Mouse (Mus musculus) lung, embryonic 14.5 days (tissue): ENCODE measurements around the gene Romo1. TPM values are rescaled to one million over a fixed set of nuclear protein-coding genes. Genes with fewer than 3 reads are reported as not detected.
"Not testable (repeated sequence)": the region's sequence is repeated elsewhere in the genome, so short reads cannot be mapped to it uniquely, and the experiment has no call there.

ENCODE experiments used
- ATAC-seq: fragments of 200-750 bp; cut with Nextera tagmentation; 2 replicates; pipeline ENCODE4 v1.8.0; 2017; ENCODE audit warnings: mild to moderate bottlenecking, moderate TSS enrichment, moderate library complexity; ENCODE audit not compliant: insufficient read depth
- DNase-seq: peaks from one replicate; pipeline ENCODE4 v3.0.0-alpha.2; 2015
- H3K27ac ChIP-seq: fragments of 300-500 bp; sonication (generic); 2 replicates; pipeline ENCODE4 v1.5.1; 2014; ENCODE audit warnings: low read depth, mild to moderate bottlenecking, moderate library complexity
- H3K27me3 ChIP-seq: fragments of 300-500 bp; sonication (generic); 2 replicates; pipeline ENCODE4 v1.6.1; 2014; ENCODE audit warnings: low read length, control low read depth; ENCODE audit not compliant: insufficient read depth
- H3K36me3 ChIP-seq: fragments of 300-500 bp; sonication (generic); 2 replicates; pipeline ENCODE4 v1.6.1; 2014; ENCODE audit warnings: control low read depth; ENCODE audit not compliant: insufficient read depth
- H3K4me1 ChIP-seq: fragments of 300-500 bp; sonication (generic); 2 replicates; pipeline ENCODE4 v1.6.1; 2014; ENCODE audit warnings: antibody characterized with exemption, control low read depth; ENCODE audit not compliant: insufficient read depth
- H3K4me2 ChIP-seq: fragments of 300-500 bp; sonication (generic); 2 replicates; pipeline ENCODE4 v1.6.1; 2014; ENCODE audit warnings: mild to moderate bottlenecking
- H3K4me3 ChIP-seq: fragments of 300-500 bp; sonication (generic); 2 replicates; pipeline ENCODE4 v1.5.1; 2014; ENCODE audit warnings: low read depth, low read length
- H3K9ac ChIP-seq: fragments of 300-500 bp; sonication (generic); 2 replicates; pipeline ENCODE4 v1.6.1; 2014
- H3K9me3 ChIP-seq: fragments of 300-500 bp; sonication (generic); 2 replicates; pipeline ENCODE4 v1.6.1; 2016; ENCODE audit warnings: low read depth, low read length, control low read depth
- CTCF ChIP-seq: IDR thresholded peaks from 2 replicates; pipeline ENCODE4 v1.5.1; 2016; ENCODE audit warnings: antibody characterized with exemption, low read depth
- WGBS: fragments of 180-500 bp; shearing (Covaris S2); extraction: QIAGEN DNeasy Blood & Tissue Kit; methylation state at CpG from one replicate; pipeline ENCODE4 v1.1.7; 2014; 5-methylcytosine and 5-hydroxymethylcytosine counted together
- polyA plus RNA-seq: library from polyadenylated mRNA; unstranded; fragments of >200 nt; fragmentation: Nextera tagmentation; extraction: Ambion mirVana; gene quantifications from 2 replicates; pipeline ENCODE4 v1.2.1, GENCODE M21; 2014

Romo1 gene
- polyA plus RNA-seq, 1 experiment from 2014 or later, result 396 TPM

DNA sequence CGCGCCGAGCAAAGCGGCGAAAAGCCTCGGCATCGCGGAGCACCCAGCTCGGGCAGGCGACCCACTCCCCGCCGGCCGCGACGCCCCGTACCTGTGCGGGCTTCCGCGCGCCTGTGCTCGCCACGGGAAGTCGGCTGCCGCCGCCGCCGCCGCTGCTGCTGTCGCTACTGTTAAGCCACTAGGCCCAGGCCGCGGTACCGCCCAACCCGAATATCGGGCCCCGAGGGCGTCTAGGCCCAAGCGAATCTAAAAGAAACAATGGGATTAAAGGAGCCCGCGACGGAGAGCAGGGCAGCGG lies 35.9 kb downstream of the Romo1 start:
- peak; percentile 35; the same call in 1 of the 2 replicates for ATAC-seq
- no peak for TF ChIP-seq CTCF
- Histone ChIP-seq H3K9me3 (no peaks in the 10 kb centered on the region), H3K27ac (peak overlapping the region; percentile 98), H3K4me3 (peak overlapping the region; percentile 100), H3K9ac (peak overlapping the region; percentile 100), H3K4me1 (peaks cover 9% of the 10 kb centered on the region; the same call in 1 of the 2 replicates), H3K4me2 (peak overlapping the region; percentile 96; the same call in 1 of the 2 replicates), H3K27me3 (no peaks in the 10 kb centered on the region), H3K36me3 (peaks cover 39% of the 10 kb centered on the region)
- WGBS, result under 1% methylated on average over 38 of the region's 41 CpGs
- DNase-seq, result no peak

DNA sequence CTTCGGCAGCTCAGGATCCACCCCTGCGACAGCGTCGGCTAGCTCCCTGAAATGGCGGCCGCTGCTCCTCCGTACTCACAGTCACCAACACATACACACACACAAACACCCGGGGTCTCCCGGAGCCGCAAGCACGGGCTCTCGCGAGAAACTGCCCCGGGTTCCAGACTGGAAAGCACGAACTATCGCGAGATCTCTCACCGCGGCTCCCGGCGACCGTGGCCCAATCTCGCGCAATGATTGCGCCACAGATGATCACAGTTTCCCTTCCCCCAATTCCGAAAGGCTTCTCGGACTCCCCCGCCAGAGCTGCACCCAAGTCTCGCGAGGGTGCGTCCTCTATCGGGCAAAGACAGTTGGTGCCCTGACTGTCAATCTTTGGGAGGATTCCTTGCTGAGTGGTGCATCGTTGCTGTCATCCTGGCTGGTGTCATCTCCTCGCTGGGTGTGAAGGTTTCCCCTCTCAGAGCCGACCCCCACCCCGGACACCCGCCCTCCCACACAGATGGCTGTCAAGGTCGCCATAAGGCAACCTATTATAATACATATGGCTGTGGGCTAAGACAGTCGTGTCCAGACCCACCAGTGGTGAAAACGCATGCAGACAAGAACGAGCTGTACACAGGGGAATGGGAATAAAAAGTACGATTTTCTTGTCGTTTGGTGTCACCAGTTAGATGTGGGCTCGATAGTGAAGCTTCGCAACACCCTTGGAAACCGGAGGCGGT lies 36.4 kb downstream of the Romo1 start, which contains the start of gene Rbm39:
Gene Rbm39 (minus strand): TSS at position 145 of the 728 bp plus-strand sequence.
- peak within 1 kb of the TSS; percentile 98 for H3K27ac ChIP-seq
- TF ChIP-seq CTCF, result peak; percentile 71
- peak within 1 kb of the TSS; percentile 100 for H3K4me3 ChIP-seq
- peak within 1 kb of the TSS; percentile 96 for H3K4me2 ChIP-seq
- H3K36me3 ChIP-seq, result peaks cover 34% of the 10 kb centered on the region
- H3K27me3 ChIP-seq, result no peaks in the 10 kb centered on the region
- ATAC-seq (peak; percentile 98), DNase-seq (peak; percentile 100)
- peak within 1 kb of the TSS; percentile 100 for H3K9ac ChIP-seq
- under 1% methylated on average over 47 of the region's 47 CpGs for WGBS
- peaks cover 9% of the 10 kb centered on the region; the same call in 1 of the 2 replicates for H3K4me1 ChIP-seq
- H3K9me3 ChIP-seq, result no peaks in the 10 kb centered on the region

DNA sequence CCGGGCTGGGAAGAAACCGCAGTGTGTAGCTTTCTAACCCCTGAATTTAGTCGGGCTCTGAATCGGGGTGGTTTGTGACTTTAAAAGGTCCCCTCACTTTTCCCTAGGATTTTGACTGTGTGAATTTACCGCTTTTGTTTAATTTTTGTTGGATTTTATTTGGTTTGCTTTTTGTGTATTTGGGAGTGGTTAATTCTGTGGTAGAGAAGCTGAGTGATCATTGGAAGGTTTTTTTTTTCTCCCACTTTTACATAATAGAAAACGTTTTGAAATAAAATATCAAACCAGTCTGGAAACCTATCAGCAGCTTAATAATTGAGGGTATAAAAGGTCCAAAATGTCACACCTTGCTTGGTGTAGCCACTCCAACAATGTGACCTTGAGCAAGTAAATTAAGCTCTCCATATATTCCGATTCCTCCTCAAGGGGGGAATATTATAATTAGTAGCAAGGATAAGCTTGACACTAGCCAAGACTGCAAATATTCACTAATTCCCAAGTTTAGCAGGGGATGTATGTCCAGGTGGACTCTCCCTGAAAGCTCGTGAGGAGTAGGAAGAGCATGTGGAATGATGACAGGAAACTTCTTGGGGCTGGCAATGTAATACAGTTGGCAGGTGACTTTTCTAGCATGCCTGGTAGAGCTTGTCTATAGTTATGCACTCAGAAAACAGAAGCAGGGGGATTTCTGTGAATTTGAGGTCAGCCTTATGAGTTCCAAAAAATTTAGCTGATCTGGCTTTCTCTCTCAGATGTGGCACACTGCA lies 37.2 kb downstream of the Romo1 start:
- peak overlapping the region; percentile 100 for H3K4me3 ChIP-seq
- no peak for TF ChIP-seq CTCF
- H3K27ac ChIP-seq, result peak overlapping the region; percentile 98
- ATAC-seq (no peak), DNase-seq (no peak)
- H3K4me2 ChIP-seq, result peak overlapping the region; percentile 79
- no peaks in the 10 kb centered on the region for H3K9me3 ChIP-seq
- no peaks in the 10 kb centered on the region for H3K27me3 ChIP-seq
- peak overlapping the region; percentile 100 for H3K9ac ChIP-seq
- peaks cover 29% of the 10 kb centered on the region for H3K36me3 ChIP-seq
- WGBS, result 12% methylated on average over 8 of the region's 8 CpGs
- peaks cover 7% of the 10 kb centered on the region; the same call in 1 of the 2 replicates for H3K4me1 ChIP-seq

DNA sequence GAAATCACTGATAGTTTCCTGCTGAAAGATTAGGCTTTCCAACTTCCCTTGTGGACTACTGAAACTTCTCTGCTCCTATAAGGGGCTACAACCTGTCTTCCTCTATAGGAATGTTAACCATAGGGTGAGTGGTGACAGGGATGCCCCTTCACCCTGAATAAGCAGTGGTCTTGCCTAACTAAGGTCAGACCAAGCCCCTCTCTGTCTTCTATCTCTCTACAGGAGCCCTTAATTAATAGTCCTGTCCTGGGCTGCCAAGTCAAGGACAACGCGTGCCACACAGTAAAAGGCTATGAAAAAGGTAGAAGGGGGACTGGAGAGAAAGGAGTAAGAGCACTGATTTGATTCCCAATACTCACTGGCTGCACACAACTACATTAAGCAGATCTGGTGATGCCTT lies 37.8 kb downstream of the Romo1 start:
- Histone ChIP-seq H3K4me2 (peak overlapping the region; percentile 79; the same call in 1 of the 2 replicates), H3K4me1 (peaks cover 7% of the 10 kb centered on the region; the same call in 1 of the 2 replicates), H3K27me3 (no peaks in the 10 kb centered on the region), H3K9me3 (no peaks in the 10 kb centered on the region), H3K4me3 (no peak overlapping the region), H3K36me3 (peaks cover 23% of the 10 kb centered on the region), H3K9ac (no peak overlapping the region), H3K27ac (no peak overlapping the region)
- ATAC-seq, result no peak
- no peak for DNase-seq
- TF ChIP-seq CTCF, result no peak
- 69% methylated on average over 2 of the region's 2 CpGs for WGBS

DNA sequence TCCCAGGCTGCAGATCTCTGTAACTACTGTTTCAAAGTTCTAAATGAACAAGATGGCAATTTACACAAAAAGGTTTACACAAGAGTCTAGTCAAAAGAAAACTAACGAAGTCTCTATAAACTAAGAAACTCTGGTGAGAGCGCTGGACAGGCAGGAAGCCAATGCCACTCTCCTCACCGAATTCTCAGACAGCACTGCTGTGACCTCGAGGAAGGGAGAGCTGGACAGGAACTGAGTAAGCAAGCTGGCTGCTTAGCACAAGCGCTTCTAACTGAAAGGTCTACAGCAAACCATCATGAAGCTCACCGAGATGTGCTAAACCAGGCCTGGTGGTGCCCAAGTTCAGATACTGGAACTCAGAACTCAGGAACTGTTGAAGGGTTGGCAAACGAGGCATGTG lies 45.4 kb downstream of the Romo1 start:
- H3K4me3 ChIP-seq, DNase-seq, ATAC-seq, H3K9me3 ChIP-seq, H3K4me2 ChIP-seq, H3K27me3 ChIP-seq, H3K9ac ChIP-seq, H3K4me1 ChIP-seq, H3K36me3 ChIP-seq, H3K27ac ChIP-seq: not testable (repeated sequence)
- 73% methylated on average over 7 of the region's 7 CpGs for WGBS

DNA sequence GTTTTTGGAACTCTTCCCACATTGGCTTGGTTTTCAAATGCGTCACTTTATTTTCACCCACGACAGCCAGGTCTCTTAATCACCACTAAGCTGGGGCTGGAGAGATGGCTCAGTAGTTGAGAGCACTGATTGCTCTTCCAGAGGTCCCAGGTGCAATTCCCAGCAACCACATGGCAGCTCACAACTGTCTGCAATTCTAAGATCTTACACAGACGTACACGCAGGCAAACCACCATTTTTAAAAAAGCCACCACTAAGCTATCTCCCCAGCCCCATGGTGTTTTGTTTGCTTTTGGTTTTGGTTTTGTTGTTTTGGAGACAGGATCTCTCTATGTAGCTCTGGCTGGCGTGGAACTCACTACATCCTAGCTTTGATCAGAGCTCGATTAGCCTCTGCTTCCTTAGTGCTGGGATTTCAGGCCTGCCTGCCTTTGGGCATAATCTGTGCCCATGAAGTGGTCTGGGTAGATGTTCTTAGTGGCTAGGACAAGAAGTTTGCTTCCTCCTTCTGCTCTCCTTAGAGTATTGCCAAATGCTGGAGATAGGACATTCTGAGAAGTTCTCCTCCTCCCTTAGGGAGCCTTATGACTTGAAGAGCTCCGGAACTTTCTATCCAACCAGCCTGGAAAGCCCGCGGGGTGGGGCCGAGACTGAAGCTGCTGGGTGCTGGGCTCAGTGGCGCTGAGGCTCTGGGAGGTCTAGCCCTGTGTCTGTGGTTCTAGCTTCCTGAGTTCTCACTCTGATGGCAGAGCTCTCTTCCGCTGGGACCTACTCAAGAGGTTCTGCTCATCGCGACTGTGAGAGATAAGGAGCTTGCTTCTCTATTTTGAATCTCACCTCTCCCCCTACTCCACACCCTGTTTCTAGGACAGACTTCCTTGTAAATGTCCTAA lies 46.4 kb downstream of the Romo1 start:
- WGBS, result 74% methylated on average over 14 of the region's 14 CpGs
- H3K4me3 ChIP-seq, result no peak overlapping the region

More for the DNA sequence above, 46.4 kb downstream of the Romo1 start:
- H3K9ac ChIP-seq, result no peak overlapping the region
- no peaks in the 10 kb centered on the region for H3K27me3 ChIP-seq
- H3K36me3 ChIP-seq, result no peaks in the 10 kb centered on the region
- no peaks in the 10 kb centered on the region for H3K4me1 ChIP-seq
- no peak for TF ChIP-seq CTCF
- no peak overlapping the region for H3K4me2 ChIP-seq
- no peak overlapping the region for H3K27ac ChIP-seq
- no peaks in the 10 kb centered on the region for H3K9me3 ChIP-seq
- DNase-seq, result peak; percentile 22
- ATAC-seq, result no peak
